Mouse (Mus musculus) brain, embryonic 14.5 days (tissue): Measurements from ENCODE around the gene Hdhd3. TPM values are rescaled to one million over a fixed set of nuclear protein-coding genes. Genes with fewer than 3 reads are reported as not detected.
A peak's percentile ranks its signal among the peaks of the same experiment; 100 is the strongest.

Experiments used
- DNase-seq: peaks from one replicate; pipeline ENCODE4 v3.0.0-alpha.2; 2011; ENCODE audit warnings: low read depth
- CTCF ChIP-seq: fragments of 200-500 bp; IDR thresholded peaks from 2 replicates; pipeline ENCODE4 v1.5.1; 2012; ENCODE audit warnings: inconsistent platforms, mild to moderate bottlenecking, moderate library complexity, borderline replicate concordance; ENCODE audit not compliant: insufficient read depth, insufficient read length; ENCODE audit errors: extremely low read depth
- POLR2A ChIP-seq: fragments of 200-500 bp; IDR thresholded peaks from 2 replicates; pipeline ENCODE4 v1.6.1; 2012; ENCODE audit warnings: mild to moderate bottlenecking, inconsistent platforms, borderline replicate concordance; ENCODE audit not compliant: poor library complexity, insufficient read depth, insufficient read length, severe bottlenecking; ENCODE audit errors: extremely low read depth
- polyA plus RNA-seq: library from polyadenylated mRNA; depleted of rRNA; stranded (reverse); fragments of >200 nt; gene quantifications from 2 replicates; pipeline ENCODE4 v1.2.3, GENCODE M21; 2012

Gene Hdhd3
- polyA plus RNA-seq, 1 experiment = 6.9 TPM

GRCm38 (mm10) chr4:62519849-62520233, 16.6 kb upstream of the Hdhd3 start, which contains the start of gene Alad:
Gene Alad (minus strand): TSS chr4:62519918.
- peak; percentile 90 for DNase-seq
- no peak for TF ChIP-seq CTCF
- TF ChIP-seq POLR2A = 0 out of 2 replicates have a peak, but pooled peaks have one; percentile 16

- no peak for TF ChIP-seq POLR2A
- no peak for DNase-seq
These were observed 16.0 kb upstream of the Hdhd3 start for GRCm38 (mm10) chr4:62519122-62519848.

- TF ChIP-seq CTCF (no peak), POLR2A (no peak)
- DNase-seq = peak; percentile 15
These were observed 15.3 kb upstream of the Hdhd3 start for GRCm38 (mm10) chr4:62518416-62519121.

GRCm38 (mm10) chr4:62517538-62518415, 14.5 kb upstream of the Hdhd3 start:
- TF ChIP-seq CTCF = no peak
- TF ChIP-seq POLR2A = no peak
- no peak for DNase-seq

GRCm38 (mm10) chr4:62517046-62517445, 13.8 kb upstream of the Hdhd3 start:
- DNase-seq = no peak
- TF ChIP-seq CTCF = no peak
- no peak for TF ChIP-seq POLR2A

- DNase-seq = no peak
- TF ChIP-seq CTCF = no peak
- no peak for TF ChIP-seq POLR2A
These were observed 13.3 kb upstream of the Hdhd3 start for GRCm38 (mm10) chr4:62516579-62516978.

- TF ChIP-seq CTCF = no peak
- no peak for TF ChIP-seq POLR2A
- no peak for DNase-seq
These were observed 12.8 kb upstream of the Hdhd3 start for GRCm38 (mm10) chr4:62516079-62516478.

- no peak for DNase-seq
- TF ChIP-seq POLR2A = no peak
These were observed 12.2 kb upstream of the Hdhd3 start for GRCm38 (mm10) chr4:62515490-62515889.

GRCm38 (mm10) chr4:62514995-62515394, 11.7 kb upstream of the Hdhd3 start:
- TF ChIP-seq CTCF = no peak
- TF ChIP-seq POLR2A = no peak

GRCm38 (mm10) chr4:62513998-62514506, 10.8 kb upstream of the Hdhd3 start:
- DNase-seq = no peak
- no peak for TF ChIP-seq CTCF
- TF ChIP-seq POLR2A = no peak

More at GRCm38 (mm10) chr4:62514995-62515394, 11.7 kb upstream of the Hdhd3 start:
- DNase-seq = no peak

GRCm38 (mm10) chr4:62509946-62510345, 6.7 kb upstream of the Hdhd3 start:
- no peak for DNase-seq
- TF ChIP-seq POLR2A = no peak
- no peak for TF ChIP-seq CTCF
